Mouse (Mus musculus): ENCODE measurements at regions not wholly inside any gene's neighbourhood (a gene's known extent, or its start where the extent isn't known, plus 50 kb on each side); places are given as distances from the start of the nearest gene placed in this dataset.

DNA sequence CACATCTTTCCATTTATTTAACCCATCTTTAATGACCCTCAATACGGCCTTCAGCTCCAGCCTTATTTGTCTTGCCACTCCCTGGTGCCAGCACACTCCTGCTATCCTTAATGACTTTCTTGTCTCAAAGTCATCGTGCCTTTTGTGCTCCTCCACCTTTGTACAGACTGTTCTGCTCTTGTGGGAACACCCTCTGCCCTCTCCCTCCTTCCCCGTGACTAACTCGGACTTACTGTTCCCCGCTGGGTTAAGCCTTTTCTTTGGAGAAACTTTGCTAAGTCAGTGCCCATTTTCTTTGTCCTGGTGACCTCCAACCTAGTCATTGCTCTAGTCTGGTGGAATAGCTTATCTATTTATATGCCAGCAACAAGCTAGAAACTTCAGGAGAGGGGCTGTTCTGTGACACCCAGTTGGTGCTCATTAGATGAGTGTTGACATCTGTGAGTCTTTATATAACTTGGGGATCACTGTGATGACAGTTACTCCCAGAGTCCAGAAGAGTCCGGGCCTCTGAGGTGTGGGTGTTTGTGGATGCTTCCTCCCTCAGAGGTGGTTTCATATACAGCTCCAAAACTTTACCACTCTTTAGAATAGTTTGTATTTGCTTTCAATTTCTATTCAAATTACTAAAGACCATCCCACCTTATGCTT, 63.3 kb upstream of the Cerkl start:
- TF ChIP-seq CTCF (IDR thresholded peaks at IDR 0.05; ENCODE audit: control insufficient read depth, insufficient read depth, insufficient replicate concordance, low read depth, low read length): no peak
- no peak for TF ChIP-seq POLR2A (IDR thresholded peaks at IDR 0.05; ENCODE audit: control insufficient read depth, low read depth, low read length)

Data from testis, adult 2 months (tissue).